16 mouse cellular contexts compared by ENCODE assay signal in the genomic region with DNA sequence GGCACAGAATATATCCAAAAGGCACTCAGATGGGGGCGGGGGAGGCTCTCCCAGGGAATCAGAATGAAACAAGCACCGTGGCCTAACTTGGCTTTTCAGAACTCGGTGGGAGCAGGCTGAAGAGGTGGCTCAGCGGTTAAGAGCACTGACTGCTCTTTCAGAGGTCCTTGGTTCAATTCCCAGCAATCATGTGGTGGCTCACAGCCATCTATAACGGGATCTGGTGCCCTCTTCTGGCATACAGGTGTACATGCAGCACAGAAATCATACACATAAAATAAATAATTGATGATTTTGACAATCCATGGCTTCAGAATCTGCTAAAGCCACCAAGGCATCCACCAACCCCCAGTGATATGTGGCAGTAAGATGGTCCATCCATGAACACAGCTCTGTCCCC. TPM values are rescaled to one million over a fixed set of nuclear protein-coding genes. Genes with fewer than 3 reads are reported as not detected.
"Had no signal": no experiment of that assay in that cellular context is flagged by ENCODE, and none has a peak within 500 bp of the region (broad histone marks: within the 10 kb centered on the region; RNA-seq: fewer than 3 reads in every experiment).

No protein-coding gene starts in this region.

- H3K36me3 ChIP-seq: liver, embryonic 15.5 days; stomach, embryonic 15.5 days had no signal

- H3K4me3 ChIP-seq: left cerebral cortex, adult 2 months; limb, embryonic 10.5 days; liver, embryonic 15.5 days; megakaryocyte, embryonic 14.5 days; stomach, embryonic 15.5 days had no signal

- H3K27me3 ChIP-seq: liver, embryonic 15.5 days; megakaryocyte, embryonic 14.5 days; stomach, embryonic 15.5 days had no signal

- H3K9ac ChIP-seq: liver, embryonic 15.5 days; stomach, embryonic 15.5 days had no signal

- H3K4me2 ChIP-seq: liver, embryonic 11.5 days; liver, embryonic 15.5 days; midbrain, embryonic 11.5 days; stomach, embryonic 15.5 days had no signal

- DNase-seq: kidney, adult 18-20 months; kidney, postnatal 10 days; kidney, postnatal 4 days; lung, adult 2 months; lung, postnatal 10 days; right cerebral cortex, postnatal 4 days; thymus, postnatal 36 days had no signal

- ATAC-seq: midbrain, embryonic 16.5 days had no signal

- H3K27ac ChIP-seq: left cerebral cortex, adult 2 months; limb, embryonic 10.5 days; liver, embryonic 15.5 days; macrophage; stomach, embryonic 15.5 days had no signal

- H3K4me1 ChIP-seq: liver, embryonic 15.5 days; megakaryocyte, embryonic 14.5 days; stomach, embryonic 15.5 days had no signal

- H3K9me3 ChIP-seq: limb, embryonic 10.5 days; liver, embryonic 15.5 days; stomach, embryonic 15.5 days had no signal

RNA-seq across cellular contexts. Expression of gene Tmem132c, which starts 20.5 kb away (rescaled TPM):
- polyA plus RNA-seq: macrophage had no signal
